Mouse (Mus musculus) MEL (cell line): ENCODE measurements around the gene Tinf2. TPM values are rescaled to one million over a fixed set of nuclear protein-coding genes. Genes with fewer than 3 reads are reported as not detected.

ENCODE experiments used
- DNase-seq: peaks from one replicate; pipeline ENCODE4 v3.0.0; 2011; ENCODE audit warnings: low read depth, low spot score
- H3K27ac ChIP-seq: 2 replicates; pipeline ENCODE4 v1.5.1; 2012; ENCODE audit warnings: low read depth, mild to moderate bottlenecking, control low read depth, low read length, moderate library complexity; ENCODE audit not compliant: control insufficient read depth
- H3K27me3 ChIP-seq, 2 experiments: fragments of 150-350 bp in 1 of 2; sonication (generic) in 1 of 2; 2 replicates each; pipeline ENCODE4 v1.6.1; 2012; ENCODE audit warnings: low read length in 2 of 2, mild to moderate bottlenecking in 2 of 2, improper control_type of control experiment in 1 of 2, moderate library complexity in 1 of 2; ENCODE audit not compliant: insufficient read depth in 2 of 2, control insufficient read depth in 1 of 2
- H3K36me3 ChIP-seq, 2 experiments: 2 replicates each; pipeline ENCODE4 v1.6.1; 2012 to 2014; ENCODE audit warnings: low read length in 2 of 2, improper control_type of control experiment in 1 of 2, inconsistent platforms in 1 of 2, mild to moderate bottlenecking in 1 of 2; ENCODE audit not compliant: insufficient read depth in 2 of 2, control insufficient read depth in 1 of 2
- H3K4me1 ChIP-seq, 2 experiments: fragments of 150-350 bp in 1 of 2; sonication (generic) in 1 of 2; 2 replicates each; pipeline ENCODE4 v1.6.1; 2012; ENCODE audit warnings: low read length in 2 of 2, improper control_type of control experiment in 1 of 2, mild to moderate bottlenecking in 1 of 2; ENCODE audit not compliant: insufficient read depth in 2 of 2, control insufficient read depth in 1 of 2
- H3K4me3 ChIP-seq, 2 experiments: fragments of 150-350 bp in 1 of 2; sonication (generic) in 1 of 2; 2 replicates each; pipeline ENCODE4 v1.5.1; 2012; ENCODE audit warnings: low read depth in 2 of 2, low read length in 2 of 2, mild to moderate bottlenecking in 2 of 2, moderate library complexity in 2 of 2, control low read depth in 1 of 2, improper control_type of control experiment in 1 of 2; ENCODE audit not compliant: control insufficient read depth in 1 of 2, insufficient read depth in 1 of 2
- H3K79me2 ChIP-seq: 2 replicates; pipeline ENCODE4 v1.6.1; 2012; ENCODE audit warnings: mild to moderate bottlenecking, low read length, moderate library complexity; ENCODE audit not compliant: control insufficient read depth, poor library complexity, insufficient read depth
- H3K9ac ChIP-seq: 2 replicates; pipeline ENCODE4 v1.6.1; 2012; ENCODE audit warnings: low read depth, mild to moderate bottlenecking, control low read depth, low read length, moderate library complexity; ENCODE audit not compliant: control insufficient read depth, poor library complexity, severe bottlenecking
- H3K9me3 ChIP-seq: fragments of 150-350 bp; sonication (generic); replicated peaks from 2 replicates; pipeline ENCODE4 v1.6.1; 2012; ENCODE audit warnings: mild to moderate bottlenecking, low read length, improper control_type of control experiment, moderate library complexity; ENCODE audit not compliant: insufficient read depth
- BHLHE40 ChIP-seq: IDR thresholded peaks from 2 replicates; pipeline ENCODE4 v1.6.1; 2012; ENCODE audit warnings: low read depth, mild to moderate bottlenecking, inconsistent platforms, low read length, improper control_type of control experiment, borderline replicate concordance
- CHD1 ChIP-seq: IDR thresholded peaks from 2 replicates; pipeline ENCODE4 v1.6.1; 2012; ENCODE audit warnings: low read depth, mild to moderate bottlenecking, inconsistent platforms, low read length, improper control_type of control experiment
- E2F4 ChIP-seq: IDR thresholded peaks from 2 replicates; pipeline ENCODE4 v1.6.1; 2011; ENCODE audit warnings: low read depth, low read length, improper control_type of control experiment, borderline replicate concordance
- ELF1 ChIP-seq: IDR thresholded peaks from 2 replicates; pipeline ENCODE4 v1.6.1; 2014; ENCODE audit warnings: low read depth, mild to moderate bottlenecking, inconsistent platforms, low read length, improper control_type of control experiment, moderate library complexity
- EP300 ChIP-seq, 2 experiments: IDR thresholded peaks; 2 replicates each; pipeline ENCODE4 v1.6.1; 2011; ENCODE audit warnings: improper control_type of control experiment in 2 of 2, low read length in 2 of 2, low read depth in 1 of 2, mild to moderate bottlenecking in 1 of 2
- HCFC1 ChIP-seq: IDR thresholded peaks from 2 replicates; pipeline ENCODE4 v1.6.1; 2012; ENCODE audit warnings: low read depth, mild to moderate bottlenecking, inconsistent platforms, low read length, improper control_type of control experiment, moderate library complexity
- JUND ChIP-seq: IDR thresholded peaks from 2 replicates; pipeline ENCODE4 v1.6.1; 2011; ENCODE audit warnings: low read depth, mild to moderate bottlenecking, improper control_type of control experiment, low read length
- KAT2A ChIP-seq: conservative IDR thresholded peaks from 2 replicates; pipeline ENCODE4 v1.6.1; 2012; ENCODE audit warnings: low read depth, low read length, improper control_type of control experiment, inconsistent platforms
- MAZ ChIP-seq: IDR thresholded peaks from 2 replicates; pipeline ENCODE4 v1.6.1; 2012; ENCODE audit warnings: low read depth, mild to moderate bottlenecking, inconsistent platforms, low read length, improper control_type of control experiment
- MEF2A ChIP-seq: IDR thresholded peaks from 2 replicates; pipeline ENCODE4 v1.6.1; 2014; ENCODE audit warnings: low read depth, mild to moderate bottlenecking, inconsistent platforms, low read length, improper control_type of control experiment; ENCODE audit not compliant: poor library complexity, insufficient replicate concordance, severe bottlenecking; ENCODE audit errors: extremely low read depth
- MXI1 ChIP-seq: IDR thresholded peaks from 2 replicates; pipeline ENCODE4 v1.6.1; 2011; ENCODE audit warnings: mild to moderate bottlenecking, low read depth, low read length, improper control_type of control experiment
- MYC ChIP-seq: IDR thresholded peaks from 2 replicates; pipeline ENCODE4 v1.6.1; 2011; ENCODE audit warnings: low read depth, mild to moderate bottlenecking, low read length, improper control_type of control experiment, moderate library complexity
- POLR2A ChIP-seq, 2 experiments: IDR thresholded peaks; 2 replicates each; pipeline ENCODE4 v1.6.1; 2011 to 2012; ENCODE audit warnings: low read length in 2 of 2, mild to moderate bottlenecking in 2 of 2, control low read depth in 1 of 2, improper control_type of control experiment in 1 of 2, low read depth in 1 of 2, moderate library complexity in 1 of 2; ENCODE audit not compliant: control insufficient read depth in 1 of 2, insufficient read depth in 1 of 2, poor library complexity in 1 of 2
- POLR2AphosphoS5 ChIP-seq: IDR thresholded peaks from 2 replicates; pipeline ENCODE4 v1.6.1; 2012; ENCODE audit warnings: low read depth, borderline replicate concordance, mild to moderate bottlenecking, inconsistent platforms, low read length, moderate library complexity, mixed read lengths
- RAD21 ChIP-seq: IDR thresholded peaks from 2 replicates; pipeline ENCODE4 v1.6.1; 2011; ENCODE audit warnings: mild to moderate bottlenecking, low read depth, low read length, improper control_type of control experiment
- RCOR1 ChIP-seq: IDR thresholded peaks from 2 replicates; pipeline ENCODE4 v1.6.1; 2012; ENCODE audit warnings: low read depth, mild to moderate bottlenecking, inconsistent platforms, low read length, improper control_type of control experiment
- SIN3A ChIP-seq: IDR thresholded peaks from 2 replicates; pipeline ENCODE4 v1.6.1; 2012; ENCODE audit warnings: low read length, improper control_type of control experiment, inconsistent platforms
- SMC3 ChIP-seq: IDR thresholded peaks from 2 replicates; pipeline ENCODE4 v1.6.1; 2011; ENCODE audit warnings: low read depth, low read length, improper control_type of control experiment
- TAL1 ChIP-seq: IDR thresholded peaks from 2 replicates; pipeline ENCODE4 v1.6.1; 2012; ENCODE audit warnings: mild to moderate bottlenecking, inconsistent platforms, low read length, moderate library complexity, mixed read lengths
- USF1 ChIP-seq: IDR thresholded peaks from 2 replicates; pipeline ENCODE4 v1.6.1; 2014; ENCODE audit warnings: low read depth, mild to moderate bottlenecking, inconsistent platforms, low read length, improper control_type of control experiment, moderate library complexity
- ZC3H11A ChIP-seq: IDR thresholded peaks from 2 replicates; pipeline ENCODE4 v1.6.1; 2012; ENCODE audit warnings: low read depth, mild to moderate bottlenecking, inconsistent platforms, low read length, improper control_type of control experiment
- ZKSCAN1 ChIP-seq: IDR thresholded peaks from 2 replicates; pipeline ENCODE4 v1.6.1; 2012; ENCODE audit warnings: low read depth, mild to moderate bottlenecking, inconsistent platforms, low read length, improper control_type of control experiment, moderate library complexity
- ZNF384 ChIP-seq: IDR thresholded peaks from 2 replicates; pipeline ENCODE4 v1.6.1; 2012; ENCODE audit warnings: low read depth, mild to moderate bottlenecking, inconsistent platforms, low read length, improper control_type of control experiment
- polyA plus RNA-seq, 2 experiments: library from polyadenylated mRNA; stranded (reverse) in 1 of 2; unstranded in 1 of 2; fragments of >175 nt in 1 of 2; fragments of >200 nt in 1 of 2; gene quantifications; 2 replicates each; pipeline versions ENCODE4 v1.2.1 to v1.2.4; 2012; ENCODE audit warnings: low replicate concordance in 2 of 2, low read depth in 1 of 2; ENCODE audit not compliant: insufficient read length in 2 of 2, insufficient read depth in 1 of 2, missing spikeins in 1 of 2
- total RNA-seq: library from RNA; depleted of rRNA; stranded (reverse); fragments of 300-350 nt; gene quantifications from 2 replicates; pipeline ENCODE4 v1.2.3, GENCODE M21; 2012

Tinf2 gene
- total and polyA plus RNA-seq, 3 experiments = 27.2 to 53.0 TPM; not detected in 1

GRCm38 (mm10) chr14:55659960-55660573 lies 21.6 kb downstream of the Tinf2 start, which contains the start of gene Mdp1 (continued):
- TF ChIP-seq ZC3H11A = no peak
- TF ChIP-seq EP300 (IDR thresholded peaks at IDR 0.05; ENCODE audit: low read depth in 1 of 2, low read length in 2 of 2) = peak in 1 of 2 experiments; percentile 24; a peak in 1 of 4 replicates
- no peak for TF ChIP-seq JUND
- no peak for TF ChIP-seq BHLHE40
- TF ChIP-seq MAZ = no peak
- TF ChIP-seq ZKSCAN1 = no peak
- TF ChIP-seq KAT2A = no peak; the same call in 1 of the 2 replicates
- peak; percentile 72 for TF ChIP-seq MXI1
- peak; percentile 75 for TF ChIP-seq SIN3A
- no peak for TF ChIP-seq E2F4
- TF ChIP-seq POLR2AphosphoS5 = no peak
- TF ChIP-seq USF1 = no peak
- no peak for TF ChIP-seq SMC3
- TF ChIP-seq CHD1 = no peak
- TF ChIP-seq MEF2A = no peak

GRCm38 (mm10) chr14:55658011-55658410 lies 23.6 kb downstream of the Tinf2 start:
- Histone ChIP-seq H3K27me3 (no peaks in the 10 kb centered on the region), H3K4me1 (peaks cover 3 to 14% of the 10 kb centered on the region in 2 experiments), H3K9me3 (no peaks in the 10 kb centered on the region), H3K36me3 (peaks cover 3 to 11% of the 10 kb centered on the region in 2 experiments; a peak in 3 of 4 replicates), H3K27ac (no peak overlapping the region), H3K9ac (no peak overlapping the region), H3K79me2 (no peaks in the 10 kb centered on the region; the same call in 1 of the 2 replicates), H3K4me3 (no peak overlapping the region)
- TF ChIP-seq HCFC1 = no peak
- no peak for TF ChIP-seq TAL1
- TF ChIP-seq SMC3 = no peak
- TF ChIP-seq ELF1 = no peak
- DNase-seq = no peak

GRCm38 (mm10) chr14:55656935-55657334 lies 24.7 kb downstream of the Tinf2 start:
- H3K36me3 ChIP-seq = peaks cover 0 to 11% of the 10 kb centered on the region in 2 experiments; a peak in 3 of 4 replicates
- no peaks in the 10 kb centered on the region for H3K9me3 ChIP-seq
- H3K4me1 ChIP-seq = peaks cover 3 to 14% of the 10 kb centered on the region in 2 experiments
- H3K27me3 ChIP-seq = no peaks in the 10 kb centered on the region
- TF ChIP-seq ZNF384 = no peak
- TF ChIP-seq MXI1 = no peak
- no peak for TF ChIP-seq SIN3A
- no peak for TF ChIP-seq POLR2A (IDR thresholded peaks at IDR 0.05; ENCODE audit: control insufficient read depth in 1 of 2, insufficient read depth in 1 of 2, low read depth in 1 of 2, low read length in 2 of 2, poor library complexity in 1 of 2)
- no peak for TF ChIP-seq RAD21
- no peak for TF ChIP-seq MYC
- TF ChIP-seq RCOR1 = no peak
- DNase-seq = no peak
- no peak overlapping the region for H3K4me3 ChIP-seq
- H3K9ac ChIP-seq = no peak overlapping the region
- H3K79me2 ChIP-seq = no peaks in the 10 kb centered on the region; the same call in 1 of the 2 replicates
- H3K27ac ChIP-seq = no peak overlapping the region
